Mouse (Mus musculus): ENCODE data around the gene Krt18. TPM values are rescaled to one million over a fixed set of nuclear protein-coding genes. Genes with fewer than 3 reads are reported as not detected.

The Krt18 gene
- polyA plus RNA-seq, 1 experiment = 5.6 TPM

GRCm38 (mm10) chr15:102080429-102080828 lies 52.4 kb downstream of the Krt18 start:
- H3K4me1 ChIP-seq (ENCODE audit: control insufficient read depth, insufficient read depth, low read length) = no peaks in the 10 kb centered on the region; the same call in 1 of the 2 replicates
- WGBS = 32% methylated on average over 2 of the region's 2 CpGs
- no peak overlapping the region for H3K4me3 ChIP-seq (replicated peaks; ENCODE audit: control insufficient read depth, low read depth, low read length)
- H3K27ac ChIP-seq (ENCODE audit: control insufficient read depth, insufficient read depth, low read depth, low read length, poor library complexity) = no peak overlapping the region
- TF ChIP-seq POLR2A (IDR thresholded peaks at IDR 0.05; ENCODE audit: borderline replicate concordance, control insufficient read depth, low read depth, low read length) = no peak
- no peak for TF ChIP-seq CTCF (IDR thresholded peaks at IDR 0.05; ENCODE audit: control insufficient read depth, insufficient read depth, low read length)

Other genes with a start within 250 kb of the Krt18 start
- not detected in 2 replicates for gene Krt72, start 241.7 kb upstream of the Krt18 start, polyA plus RNA-seq (2011; ENCODE audit: insufficient read depth, insufficient read length, low replicate concordance, missing spikeins)
- gene Krt73, start 225.8 kb upstream of the Krt18 start, polyA plus RNA-seq (2011; ENCODE audit: insufficient read depth, insufficient read length, low replicate concordance, missing spikeins) = not detected in 2 replicates
- gene Krt2, start 210.0 kb upstream of the Krt18 start, polyA plus RNA-seq (2011; ENCODE audit: insufficient read depth, insufficient read length, low replicate concordance, missing spikeins) = not detected in 2 replicates
- not detected in 2 replicates for gene Krt1, start 177.4 kb upstream of the Krt18 start, polyA plus RNA-seq (2011; ENCODE audit: insufficient read depth, insufficient read length, low replicate concordance, missing spikeins)
- gene Krt77, start 158.5 kb upstream of the Krt18 start, polyA plus RNA-seq (2011; ENCODE audit: insufficient read depth, insufficient read length, low replicate concordance, missing spikeins) = not detected in 2 replicates
- not detected in 2 replicates for gene Krt76, start 135.3 kb upstream of the Krt18 start, polyA plus RNA-seq (2011; ENCODE audit: insufficient read depth, insufficient read length, low replicate concordance, missing spikeins)
- gene Krt4, start 103.4 kb upstream of the Krt18 start, polyA plus RNA-seq (2011; ENCODE audit: insufficient read depth, insufficient read length, low replicate concordance, missing spikeins) = not detected in 2 replicates
- not detected in 2 replicates for gene Krt79, start 87.9 kb upstream of the Krt18 start, polyA plus RNA-seq (2011; ENCODE audit: insufficient read depth, insufficient read length, low replicate concordance, missing spikeins)
- not detected in 2 replicates for gene Krt78, start 73.9 kb upstream of the Krt18 start, polyA plus RNA-seq (2011; ENCODE audit: insufficient read depth, insufficient read length, low replicate concordance, missing spikeins)
- 1.0 TPM in 1 of 2 replicates, not detected in the other for gene Krt8, start 23.7 kb upstream of the Krt18 start, polyA plus RNA-seq (2011; ENCODE audit: insufficient read depth, insufficient read length, low replicate concordance, missing spikeins)
- 83.0 and 122 TPM in 2 replicates for gene Eif4b, start 45.6 kb downstream of the Krt18 start, polyA plus RNA-seq (2011; ENCODE audit: insufficient read depth, insufficient read length, low replicate concordance, missing spikeins)
- gene Tns2, start 72.2 kb downstream of the Krt18 start, polyA plus RNA-seq (2011; ENCODE audit: insufficient read depth, insufficient read length, low replicate concordance, missing spikeins) = 20.3 and 26.7 TPM in 2 replicates
- 7.9 and 23.0 TPM in 2 replicates for gene Spryd3, start 108.1 kb downstream of the Krt18 start, polyA plus RNA-seq (2011; ENCODE audit: insufficient read depth, insufficient read length, low replicate concordance, missing spikeins)
- not detected in 2 replicates for gene Igfbp6, start 116.2 kb downstream of the Krt18 start, polyA plus RNA-seq (2011; ENCODE audit: insufficient read depth, insufficient read length, low replicate concordance, missing spikeins)
- gene Soat2, start 122.3 kb downstream of the Krt18 start, polyA plus RNA-seq (2011; ENCODE audit: insufficient read depth, insufficient read length, low replicate concordance, missing spikeins) = 1.2 and 2.7 TPM in 2 replicates
- 22.8 and 34.5 TPM in 2 replicates for gene Zfp740, start 175.1 kb downstream of the Krt18 start, polyA plus RNA-seq (2011; ENCODE audit: insufficient read depth, insufficient read length, low replicate concordance, missing spikeins)
- gene Csad, start 176.5 kb downstream of the Krt18 start, polyA plus RNA-seq (2011; ENCODE audit: insufficient read depth, insufficient read length, low replicate concordance, missing spikeins) = 13.6 and 18.5 TPM in 2 replicates
- gene Itgb7, start 203.8 kb downstream of the Krt18 start, polyA plus RNA-seq (2011; ENCODE audit: insufficient read depth, insufficient read length, low replicate concordance, missing spikeins) = 39.1 and 140 TPM in 2 replicates
- gene Rarg, start 229.3 kb downstream of the Krt18 start, polyA plus RNA-seq (2011; ENCODE audit: insufficient read depth, insufficient read length, low replicate concordance, missing spikeins) = 17.1 and 36.3 TPM in 2 replicates
- gene Gm9918, start 242.4 kb downstream of the Krt18 start, polyA plus RNA-seq (2011; ENCODE audit: insufficient read depth, insufficient read length, low replicate concordance, missing spikeins) = not detected in 2 replicates